Mouse (Mus musculus): ENCODE results near the gene Hist1h3a.
A peak's percentile ranks its signal among the peaks of the same experiment; 100 is the strongest.

The Hist1h3a gene

DNA sequence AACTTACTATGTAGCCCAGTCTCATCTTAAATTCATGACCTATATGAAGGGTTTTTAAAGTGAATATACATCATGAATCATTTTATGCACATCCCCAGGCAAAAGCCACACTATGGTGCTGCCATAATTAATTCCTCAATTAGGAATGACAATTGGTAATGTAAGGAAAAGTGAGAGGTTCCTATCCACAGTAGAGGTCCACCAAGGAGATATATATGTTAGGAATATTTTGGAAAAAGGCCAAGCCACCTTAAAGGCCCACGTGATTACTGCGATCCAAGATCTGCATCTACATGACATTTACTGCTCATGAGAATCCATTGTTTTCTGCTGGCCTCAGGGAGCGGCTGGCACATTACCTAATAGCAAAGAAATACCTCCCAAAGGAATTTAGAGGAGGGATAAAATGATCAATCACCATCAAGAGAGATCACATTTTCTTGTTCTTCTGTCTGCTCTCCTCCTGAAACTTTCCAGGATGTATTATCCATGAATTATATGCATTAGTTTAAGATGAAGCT lies 2.9 kb downstream of the Hist1h3a start:
- no peak for DNase-seq (ENCODE audit: low spot score in 2 of 2)

- no peak for DNase-seq (ENCODE audit: low spot score in 2 of 2)
These were observed 4.3 kb downstream of the Hist1h3a start for GRCm38 (mm10) chr13:23757921-23758320.

GRCm38 (mm10) chr13:23757211-23757773 lies 4.9 kb downstream of the Hist1h3a start:
- peak in 1 of 2 experiments; percentile 31 for DNase-seq (ENCODE audit: low spot score in 2 of 2)

DNA sequence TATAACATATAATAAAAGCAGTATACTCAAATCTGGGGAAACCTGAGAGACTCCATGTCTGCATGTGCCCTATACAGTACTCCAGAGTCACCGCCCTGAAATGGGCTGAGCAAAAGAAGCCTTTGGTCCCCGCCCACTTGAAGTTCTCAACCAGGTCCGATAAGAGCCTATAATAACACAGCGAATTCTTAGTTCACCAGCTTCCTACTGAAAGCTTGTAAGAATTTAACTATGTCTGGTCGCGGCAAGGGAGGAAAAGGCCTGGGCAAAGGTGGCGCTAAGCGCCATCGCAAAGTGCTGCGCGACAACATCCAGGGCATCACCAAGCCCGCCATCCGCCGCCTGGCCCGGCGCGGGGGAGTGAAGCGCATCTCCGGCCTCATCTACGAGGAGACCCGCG lies 5.4 kb downstream of the Hist1h3a start, which contains the start of gene Hist1h4b:
Hist1h4b (plus strand) TSS at position 224 of the 400 bp plus-strand sequence.
- peak; percentile 91 to 96 for DNase-seq (ENCODE audit: low spot score in 2 of 2)

DNA sequence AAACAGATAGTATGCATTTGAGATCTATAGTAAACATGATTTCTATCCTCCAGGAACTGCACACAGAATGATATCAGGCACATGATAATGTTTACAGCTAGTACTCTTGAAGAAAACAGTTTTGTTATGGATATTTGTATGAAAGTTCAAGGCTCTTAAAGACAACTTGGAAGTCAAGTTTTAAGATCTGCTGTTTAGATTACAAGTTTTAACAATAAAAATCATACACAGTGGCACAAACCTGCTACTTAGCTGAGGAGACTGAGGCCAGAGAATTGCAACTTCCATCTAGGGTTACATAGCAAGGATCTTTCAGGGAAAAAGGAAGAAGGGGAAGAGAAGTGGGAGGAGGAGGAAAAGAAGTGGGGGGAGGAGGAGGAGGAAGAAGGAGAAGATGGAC lies 7.2 kb downstream of the Hist1h3a start:
- DNase-seq (ENCODE audit: low spot score in 2 of 2), result no peak

DNA sequence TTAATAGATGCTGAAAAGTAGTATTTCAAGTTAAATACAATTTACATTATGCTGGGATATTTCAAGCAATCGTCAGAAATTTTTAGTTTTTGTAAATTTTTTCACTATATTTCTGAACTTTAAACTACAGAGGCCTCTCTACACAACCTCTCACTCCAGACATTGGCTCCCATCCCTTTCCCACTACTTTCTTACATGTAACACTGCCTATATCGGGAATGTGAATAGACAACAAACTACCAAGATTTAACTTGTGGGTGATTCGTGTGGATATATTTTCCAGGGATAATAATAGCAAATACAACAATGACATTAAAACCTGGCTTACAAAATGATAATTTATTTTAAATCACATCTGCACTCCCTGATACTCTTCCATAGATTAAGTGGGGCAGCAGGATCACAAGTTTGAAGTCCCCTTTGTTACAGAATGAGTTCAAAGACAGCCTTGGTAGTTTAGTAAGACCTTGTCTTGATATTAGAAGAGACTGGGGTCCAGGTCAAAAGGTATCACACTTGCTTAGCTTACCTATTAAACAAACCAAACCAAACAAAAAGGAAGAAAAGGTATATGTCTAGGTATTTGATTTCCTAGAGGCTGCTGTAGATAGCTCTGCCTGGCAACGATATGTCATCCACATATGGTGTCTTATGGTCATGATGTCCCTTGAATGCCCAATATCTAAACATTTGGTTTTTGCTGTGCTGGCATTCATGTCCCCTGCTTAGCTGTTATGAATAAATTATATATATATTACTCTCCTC lies 8.7 kb downstream of the Hist1h3a start:
- no peak for DNase-seq (ENCODE audit: low spot score in 2 of 2)

DNA sequence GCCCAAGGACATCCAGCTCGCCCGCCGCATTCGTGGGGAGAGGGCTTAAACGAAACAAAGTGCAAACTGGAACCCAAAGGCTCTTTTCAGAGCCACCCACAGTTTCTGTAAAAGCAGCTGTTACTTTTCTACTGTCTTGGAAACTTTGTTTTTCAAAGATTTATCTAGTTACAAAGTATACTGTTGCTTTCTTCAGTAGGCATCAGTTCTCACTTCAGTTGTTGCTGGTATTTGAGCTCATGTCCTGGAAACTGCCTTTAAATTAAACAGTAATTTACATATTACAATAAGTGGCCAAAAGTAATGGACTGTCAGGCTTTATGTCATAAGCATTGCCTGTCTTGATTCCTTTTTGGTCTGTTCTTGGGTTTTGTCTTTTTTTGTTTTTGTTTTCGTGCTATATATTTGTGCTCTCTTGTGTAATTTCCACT lies 9.4 kb downstream of the Hist1h3a start:
- no peak for DNase-seq (ENCODE audit: low spot score in 2 of 2)

GRCm38 (mm10) chr13:23752067-23752741 lies 10.0 kb downstream of the Hist1h3a start, which contains the start of gene Hist1h3b:
TSS of gene Hist1h3b (plus strand) at chr13:23752267.
- DNase-seq (ENCODE audit: low spot score in 2 of 2), result peak in 1 of 2 experiments; percentile 96

GRCm38 (mm10) chr13:23751478-23751956 lies 10.7 kb downstream of the Hist1h3a start:
- DNase-seq (ENCODE audit: low spot score in 2 of 2), result no peak

- DNase-seq (ENCODE audit: low spot score in 2 of 2), result peak in 1 of 2 experiments; percentile 44
These were observed 11.2 kb downstream of the Hist1h3a start, which contains the start of gene Hist1h2ab for GRCm38 (mm10) chr13:23750839-23751477. TSS of gene Hist1h2ab (plus strand) at chr13:23751126.

DNA sequence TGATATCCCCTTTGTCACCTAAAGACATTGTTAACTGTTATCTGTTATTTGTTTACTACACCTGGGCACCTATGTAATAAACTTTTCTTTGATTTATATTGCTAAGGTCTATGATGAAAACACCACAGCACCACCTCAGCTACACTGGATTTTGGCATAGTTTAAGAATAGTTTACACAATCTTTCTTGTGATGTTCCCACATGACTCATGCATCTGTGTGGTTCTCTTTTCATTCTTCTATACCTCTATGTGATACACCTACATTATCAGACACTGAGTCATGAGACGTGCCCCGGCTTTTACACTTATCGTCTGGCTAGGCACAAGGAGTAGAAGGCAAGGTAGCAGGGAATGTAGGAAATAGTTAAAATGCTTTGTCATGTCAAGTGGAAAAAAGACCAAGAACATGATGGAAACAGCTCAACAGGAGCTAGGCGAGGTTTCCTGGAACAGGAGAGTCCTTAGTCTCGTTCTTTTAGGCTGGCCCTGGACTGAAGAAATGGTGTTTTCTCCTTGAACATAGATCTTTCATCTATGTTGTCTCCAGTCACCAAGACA lies 12.5 kb downstream of the Hist1h3a start:
- no peak for DNase-seq (ENCODE audit: low spot score in 2 of 2)

- no peak for DNase-seq (ENCODE audit: low spot score in 2 of 2)
These were observed 14.3 kb downstream of the Hist1h3a start for GRCm38 (mm10) chr13:23747892-23748288.

GRCm38 (mm10) chr13:23747081-23747891 lies 14.9 kb downstream of the Hist1h3a start:
- DNase-seq (ENCODE audit: low spot score in 2 of 2), result no peak

GRCm38 (mm10) chr13:23746201-23747080 lies 15.7 kb downstream of the Hist1h3a start, which contains the start of gene Hist1h2bb:
TSS of gene Hist1h2bb (plus strand) at chr13:23746734.
- peak; percentile 82 to 95 for DNase-seq (ENCODE audit: low spot score in 2 of 2)

DNA sequence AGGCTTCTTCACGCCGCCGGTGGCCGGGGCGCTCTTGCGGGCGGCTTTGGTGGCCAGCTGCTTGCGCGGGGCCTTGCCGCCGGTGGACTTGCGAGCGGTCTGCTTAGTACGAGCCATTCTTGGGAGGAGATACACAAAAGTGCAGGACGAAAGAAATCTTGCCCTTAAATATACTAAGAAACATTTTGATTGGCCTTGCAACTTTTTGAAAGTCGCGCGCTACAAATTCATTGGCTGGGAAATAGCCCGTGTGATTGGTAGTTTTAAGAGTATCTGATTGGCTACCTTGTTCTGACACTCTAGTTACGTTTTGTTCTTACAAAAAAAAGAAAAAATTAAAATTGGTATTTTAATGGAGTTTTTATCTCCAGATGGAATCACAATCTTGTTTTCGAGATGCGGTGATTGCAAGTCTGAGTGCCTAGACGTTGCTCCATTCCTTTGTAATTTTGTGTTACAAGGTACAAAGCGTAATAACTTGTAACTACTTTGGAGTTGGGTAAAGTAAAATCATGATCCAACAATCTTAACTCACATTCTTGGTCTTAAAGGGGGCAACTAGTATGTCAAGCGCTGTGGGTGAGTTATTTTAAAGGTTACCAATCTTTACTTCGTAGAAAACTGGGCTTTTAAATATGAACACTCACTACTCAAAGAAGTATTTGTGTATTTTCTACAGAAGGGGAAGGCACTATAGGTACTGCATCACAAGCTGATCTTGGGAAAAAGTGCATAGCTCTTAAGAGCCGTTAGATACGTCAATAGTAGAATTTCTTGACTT lies 16.6 kb downstream of the Hist1h3a start, which contains the start of gene Hist1h3c:
Hist1h3c (minus strand) TSS at position 222 of the 781 bp plus-strand sequence.
- peak in 1 of 2 experiments; percentile 90 for DNase-seq (ENCODE audit: low spot score in 2 of 2)

GRCm38 (mm10) chr13:23744421-23745380 lies 17.5 kb downstream of the Hist1h3a start:
- no peak for DNase-seq (ENCODE audit: low spot score in 2 of 2)

DNA sequence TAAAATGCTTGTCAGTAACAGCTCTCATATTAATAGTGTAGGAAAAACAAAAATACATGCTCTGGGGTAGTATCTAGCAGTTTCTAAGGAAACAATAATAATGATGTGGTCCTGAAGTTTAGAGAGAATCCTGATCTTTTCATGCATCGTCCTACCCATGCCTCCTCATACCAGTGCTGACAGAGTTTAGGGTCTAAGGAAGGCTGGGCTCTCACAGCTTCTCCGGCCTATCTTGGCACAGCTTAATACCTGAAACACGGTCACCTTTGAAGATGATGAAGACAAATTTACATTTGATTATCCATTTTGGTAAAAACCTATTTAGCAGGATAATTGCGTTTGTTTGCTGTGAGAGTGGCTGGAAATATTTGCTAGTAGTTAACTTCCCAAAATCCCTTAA lies 18.2 kb downstream of the Hist1h3a start:
- no peak for DNase-seq (ENCODE audit: low spot score in 2 of 2)
